Mouse (Mus musculus): ENCODE measurements around the gene Borcs5.

The Borcs5 gene

DNA sequence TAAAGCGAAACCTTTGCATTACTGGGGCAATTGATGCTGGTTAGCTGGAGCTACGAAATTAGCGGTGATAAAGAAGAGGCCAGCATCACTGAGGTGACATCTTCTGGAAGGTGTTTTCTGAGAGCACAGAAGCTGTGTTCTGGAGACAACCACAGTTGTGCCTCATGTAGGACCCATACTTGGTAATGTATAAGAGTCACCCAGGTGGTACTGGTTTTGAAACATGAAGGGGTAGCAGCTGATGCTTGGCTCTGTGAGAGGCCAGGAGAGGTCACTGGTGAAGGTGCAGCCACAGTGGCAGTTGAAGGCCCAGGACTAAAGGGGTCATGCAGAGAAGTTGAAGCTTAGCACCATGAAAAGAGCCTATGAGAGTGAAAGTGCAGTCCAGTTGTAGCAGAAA, at the start of gene Borcs5:
Gene Borcs5, plus strand, starts transcription at position 301 of the 400 bp plus-strand sequence.
- no peak for DNase-seq (ENCODE audit: low spot score in 2 of 2)

DNA sequence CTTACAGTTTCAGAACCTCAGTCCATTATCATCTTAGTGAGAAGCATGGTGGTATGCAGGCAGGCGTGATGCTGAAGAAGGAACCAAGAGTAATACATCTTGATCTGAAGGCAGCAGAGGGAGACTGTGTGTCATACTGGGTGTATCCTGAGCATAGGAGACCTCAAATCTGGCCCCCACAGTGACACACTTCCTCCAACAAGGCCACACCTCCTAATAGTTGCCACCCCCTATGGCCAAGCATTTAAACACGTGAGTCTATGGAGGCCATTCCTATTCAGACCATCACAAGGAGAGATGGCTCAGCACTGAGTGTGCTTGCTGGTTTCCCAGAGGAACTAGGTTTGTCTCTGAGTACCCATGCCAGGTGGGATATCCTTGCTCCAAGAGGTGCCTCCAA, 47.7 kb upstream of the Borcs5 start:
- DNase-seq (ENCODE audit: low spot score in 2 of 2): no peak

DNA sequence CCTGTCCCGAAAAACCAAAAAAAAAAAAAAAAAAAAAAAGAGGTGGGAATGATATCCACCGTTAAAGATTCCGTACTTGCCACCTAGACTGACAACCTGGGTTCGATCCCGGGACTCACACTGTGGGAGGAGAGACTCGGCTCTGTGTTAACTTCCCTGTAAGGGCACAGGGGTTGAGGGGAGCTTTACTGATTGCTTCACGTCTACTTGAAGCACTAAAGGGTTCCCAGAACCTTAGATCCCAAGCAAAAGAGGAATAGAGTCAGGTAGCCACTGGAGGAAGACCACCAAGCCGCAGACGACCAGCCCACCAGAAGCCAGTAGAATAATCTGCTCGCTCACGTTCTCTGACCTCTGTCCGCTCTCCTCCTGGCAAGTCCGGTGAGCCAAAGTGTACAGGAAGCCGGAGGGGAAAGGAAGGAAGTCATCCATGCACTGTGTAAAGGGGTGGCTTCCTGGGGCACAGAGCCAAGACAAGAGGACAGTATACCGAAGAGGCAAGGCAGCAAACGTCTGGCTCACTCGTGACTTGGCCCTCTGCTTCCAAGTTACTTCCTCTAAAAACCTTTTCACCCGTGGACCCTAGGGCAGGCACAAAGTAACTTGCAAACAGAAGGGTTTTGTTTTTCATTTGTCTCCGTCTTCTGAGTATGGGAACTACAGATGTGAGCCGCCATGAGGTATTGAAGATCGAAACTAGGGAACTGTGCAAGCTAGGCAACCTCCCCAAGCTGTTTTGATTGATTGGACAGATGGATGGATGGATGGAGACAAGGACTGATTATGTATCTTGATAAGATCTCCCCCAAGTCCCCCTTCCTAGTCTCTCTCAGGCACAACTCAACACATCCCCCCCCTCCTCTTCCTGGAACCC, 44.5 kb upstream of the Borcs5 start:
- DNase-seq (ENCODE audit: low spot score in 2 of 2): no peak

DNA sequence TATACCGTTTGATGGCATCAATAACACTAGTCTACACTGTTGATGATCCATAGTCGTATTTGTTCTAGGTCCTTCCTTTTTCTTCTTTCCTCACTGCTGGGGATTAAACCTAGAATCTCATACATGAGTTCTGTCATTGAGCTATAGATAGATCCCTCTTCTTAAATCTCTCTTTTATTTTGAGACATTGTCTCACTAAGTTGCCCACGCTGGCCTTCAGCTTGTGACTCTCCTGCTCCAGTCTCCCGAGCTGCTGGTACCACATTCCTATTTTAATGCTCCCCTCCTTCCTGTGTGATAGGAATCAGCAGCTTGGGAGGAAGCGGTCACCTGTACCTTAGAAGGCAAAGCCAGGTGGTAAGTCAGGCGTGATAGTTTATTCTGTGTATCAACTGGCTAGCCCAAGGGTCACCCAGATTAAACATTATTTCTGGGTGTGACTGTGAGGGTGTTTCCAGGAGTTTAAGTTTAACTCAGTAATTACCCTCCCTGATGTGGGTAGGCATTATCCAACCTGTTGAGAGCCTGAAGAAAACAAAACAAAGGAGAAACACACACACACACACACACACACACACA, 41.6 kb upstream of the Borcs5 start:
- DNase-seq (ENCODE audit: low spot score in 2 of 2): no peak

DNA sequence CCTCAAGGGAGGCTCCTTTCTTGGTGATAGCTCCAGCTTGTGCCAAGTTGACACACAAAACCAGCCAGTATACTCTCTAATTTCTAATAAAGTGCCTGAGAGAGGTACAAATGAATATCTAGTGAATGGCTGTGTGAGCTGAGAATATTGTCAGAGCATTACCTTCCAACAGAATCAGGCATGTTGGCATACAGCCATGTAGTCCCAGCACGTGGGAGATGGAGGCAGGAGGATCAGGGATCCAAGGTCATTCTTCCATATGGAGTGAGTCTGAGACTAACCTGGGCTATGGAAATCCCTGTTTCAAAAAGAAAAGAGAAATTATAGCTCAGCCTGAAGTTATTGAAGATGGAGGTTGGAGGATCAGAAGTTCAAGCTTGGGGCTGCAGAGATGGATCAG, 40.1 kb upstream of the Borcs5 start:
- no peak for DNase-seq (ENCODE audit: low spot score in 2 of 2)

DNA sequence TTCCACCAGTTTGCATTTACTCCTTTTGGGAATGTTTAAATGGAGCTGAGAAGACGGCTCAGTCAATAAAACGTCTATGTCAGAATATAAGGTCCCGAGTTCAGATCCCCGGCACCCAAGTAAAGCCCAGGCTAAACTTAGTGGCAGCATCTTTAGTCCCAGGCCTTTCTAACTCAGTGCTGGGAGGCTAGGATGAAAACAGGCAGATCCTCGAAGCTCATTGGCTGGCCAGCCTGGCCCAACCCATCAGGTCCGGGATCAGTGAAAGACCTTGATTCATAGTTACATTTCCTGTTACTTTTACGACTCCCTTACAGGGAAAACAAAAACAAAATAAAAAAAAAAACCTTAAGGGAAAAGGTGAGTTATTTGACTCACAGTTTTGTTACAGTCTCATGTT, 38.2 kb upstream of the Borcs5 start:
- DNase-seq (ENCODE audit: low spot score in 2 of 2): no peak

DNA sequence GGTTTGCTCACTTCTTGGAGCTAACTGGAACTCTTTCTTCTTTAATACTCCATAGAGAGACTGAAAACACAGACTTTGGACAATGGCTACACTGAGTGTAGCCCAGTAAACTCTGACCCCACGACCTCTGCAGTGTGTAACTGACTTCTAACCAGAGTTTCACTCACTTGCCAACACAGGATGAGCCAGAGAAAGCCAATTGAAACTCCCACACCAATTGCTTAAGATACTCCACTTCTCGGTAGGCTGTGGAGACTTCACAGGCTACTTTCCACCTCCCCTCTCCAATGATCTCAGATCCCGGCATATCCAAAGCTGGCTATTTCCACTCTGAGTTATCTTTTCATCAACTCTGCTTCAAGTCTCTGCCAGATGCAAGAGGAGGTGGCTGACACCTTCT, 37.5 kb upstream of the Borcs5 start:
- DNase-seq (ENCODE audit: low spot score in 2 of 2): no peak

DNA sequence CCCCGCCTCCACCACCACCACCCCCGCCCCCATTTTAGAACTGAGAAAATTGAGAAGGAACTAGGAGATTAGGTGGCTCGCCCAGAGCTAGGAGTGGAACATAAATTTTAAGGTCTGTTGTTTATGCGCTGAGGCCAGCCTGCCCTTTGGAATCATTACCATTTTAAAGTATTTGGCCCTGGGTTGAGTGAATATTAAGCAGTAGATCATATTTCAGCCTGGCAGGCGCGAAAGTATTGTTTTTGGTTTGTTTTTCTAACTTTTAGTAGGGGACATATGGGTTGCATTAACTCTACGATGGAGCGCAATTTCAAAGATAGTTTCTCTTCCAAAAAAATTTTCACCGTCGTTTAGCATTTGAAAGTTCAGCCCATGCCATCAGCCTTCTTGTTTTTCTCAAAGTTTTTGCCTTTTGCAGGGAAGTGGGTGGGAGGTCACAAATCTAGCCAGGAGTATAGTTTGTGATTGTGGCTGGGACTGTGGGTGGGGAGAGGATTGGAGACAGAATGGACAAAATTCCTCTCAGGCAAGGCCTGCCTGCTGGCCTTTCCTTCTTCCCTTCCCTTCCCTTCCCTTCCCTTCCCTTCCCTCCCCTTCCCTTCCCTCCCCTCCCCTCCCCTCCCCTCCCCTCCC, 36.8 kb upstream of the Borcs5 start:
- no peak for DNase-seq (ENCODE audit: low spot score in 2 of 2)

DNA sequence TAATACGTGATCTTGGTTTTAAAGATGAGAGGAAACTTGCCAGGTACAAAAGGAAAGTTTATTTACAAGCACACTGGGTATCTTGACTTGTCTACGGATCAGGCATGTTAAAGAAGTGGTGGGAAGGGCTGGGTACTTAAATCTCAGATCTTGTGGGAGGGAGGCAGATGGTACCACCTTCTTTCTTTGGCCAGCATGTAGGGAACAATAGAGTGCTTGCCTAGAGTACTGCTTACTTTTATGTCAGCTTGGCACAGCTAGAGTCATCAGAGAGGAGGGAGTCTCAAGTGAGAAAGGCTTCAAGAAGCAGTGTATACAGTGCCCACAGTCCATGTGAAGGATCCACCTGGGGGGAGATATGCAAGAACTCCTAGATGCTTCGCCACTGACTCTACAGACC, 34.1 kb upstream of the Borcs5 start:
- DNase-seq (ENCODE audit: low spot score in 2 of 2): no peak

DNA sequence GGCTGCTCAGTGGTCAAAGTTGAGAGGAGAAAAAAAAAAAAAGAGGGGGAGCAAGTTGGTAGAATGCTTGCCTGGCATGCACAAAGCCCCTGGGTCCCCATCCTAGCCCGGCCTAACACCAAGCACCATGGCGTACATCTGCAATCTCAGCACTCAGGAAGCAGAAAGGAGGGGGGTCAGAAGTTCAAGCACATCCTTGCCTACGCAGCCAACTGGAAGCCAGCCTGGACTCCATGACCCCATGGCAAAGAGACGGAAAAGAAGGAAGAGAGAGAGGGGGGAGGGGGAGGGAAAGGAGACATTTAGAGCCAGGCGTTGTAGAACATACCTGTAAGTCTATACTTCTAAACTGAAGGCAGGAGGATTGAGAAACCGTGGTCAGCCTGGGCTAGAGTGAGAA, 32.8 kb upstream of the Borcs5 start:
- DNase-seq (ENCODE audit: low spot score in 2 of 2): no peak

DNA sequence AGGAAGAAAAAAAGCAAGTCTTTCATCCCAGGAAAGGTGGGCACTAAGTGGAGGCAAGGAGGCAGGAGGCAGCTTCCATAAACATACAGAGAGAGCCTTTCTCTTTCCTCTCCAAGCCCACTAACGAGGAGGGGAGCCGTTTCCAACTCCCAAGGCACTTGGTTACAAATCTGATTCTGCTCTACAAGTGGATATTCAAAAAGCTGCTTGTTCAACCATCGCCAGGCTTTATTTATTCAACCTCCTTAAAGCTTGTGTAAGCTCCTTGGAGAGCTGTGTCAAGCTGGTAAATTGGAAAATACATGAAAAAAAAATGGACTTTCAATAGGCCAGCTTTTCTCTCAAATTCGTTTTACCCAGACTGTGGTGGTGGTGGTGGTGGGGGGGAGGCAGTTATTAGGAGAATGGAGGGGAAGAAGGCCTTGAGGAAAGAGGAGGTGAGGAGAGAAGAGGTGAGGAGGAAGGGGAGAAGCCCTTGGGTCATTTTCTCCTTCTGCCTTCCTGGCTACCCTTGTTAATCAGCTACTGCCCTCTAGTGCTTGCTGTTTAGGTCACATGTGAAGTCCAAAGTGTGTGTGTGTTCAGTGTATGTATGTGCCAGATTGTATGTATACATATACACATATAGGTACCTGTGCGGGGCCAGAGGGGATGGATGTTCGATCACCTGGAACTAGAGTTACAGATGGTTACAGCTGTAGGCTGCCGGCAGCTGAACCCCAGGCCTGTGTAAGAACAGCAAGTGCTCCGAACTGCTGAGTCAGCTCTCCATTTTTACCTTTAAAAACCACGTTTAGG, 32.2 kb upstream of the Borcs5 start:
- peak in 1 of 2 experiments; percentile 5 for DNase-seq (ENCODE audit: low spot score in 2 of 2)

DNA sequence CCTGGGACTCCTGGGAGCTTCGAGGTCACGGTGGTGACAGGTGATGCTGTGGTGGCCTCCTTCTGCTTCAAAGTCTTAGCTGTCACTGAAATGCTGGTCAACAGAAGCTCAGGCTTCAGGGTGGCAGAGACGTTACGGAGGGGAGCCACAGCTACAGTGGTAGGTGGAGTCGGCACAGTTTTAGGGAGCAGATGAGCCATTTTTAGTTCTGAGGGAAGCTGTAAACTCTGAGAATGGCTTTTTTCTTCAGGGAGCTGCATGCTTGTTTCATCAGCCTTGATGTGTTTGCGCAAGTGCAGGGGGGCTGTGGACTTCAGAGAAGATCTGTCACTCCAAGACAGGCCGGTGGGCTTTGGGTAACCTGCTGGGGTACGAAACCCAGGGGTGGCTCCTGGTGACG, 28.9 kb upstream of the Borcs5 start:
- DNase-seq (ENCODE audit: low spot score in 2 of 2): no peak

DNA sequence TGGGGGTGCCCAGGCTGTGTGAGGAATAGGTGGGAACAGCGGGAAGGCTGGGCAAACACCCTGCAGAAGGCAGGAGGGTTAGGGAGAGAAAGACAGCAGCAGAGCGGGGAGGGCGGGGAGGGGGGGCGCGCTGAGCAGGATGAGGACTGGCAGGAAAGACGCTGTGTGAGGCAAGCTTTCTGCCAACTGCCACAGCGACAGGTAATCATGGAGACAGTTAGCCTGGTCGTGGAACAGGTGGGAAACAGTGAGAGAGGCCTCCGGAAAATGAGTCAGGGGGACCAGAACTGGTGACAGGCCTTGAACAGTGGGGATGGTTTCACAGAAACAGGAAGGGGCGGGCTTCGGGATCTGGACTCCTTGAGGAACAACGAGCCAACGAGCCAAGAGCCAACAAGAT, 27.4 kb upstream of the Borcs5 start:
- no peak for DNase-seq (ENCODE audit: low spot score in 2 of 2)

DNA sequence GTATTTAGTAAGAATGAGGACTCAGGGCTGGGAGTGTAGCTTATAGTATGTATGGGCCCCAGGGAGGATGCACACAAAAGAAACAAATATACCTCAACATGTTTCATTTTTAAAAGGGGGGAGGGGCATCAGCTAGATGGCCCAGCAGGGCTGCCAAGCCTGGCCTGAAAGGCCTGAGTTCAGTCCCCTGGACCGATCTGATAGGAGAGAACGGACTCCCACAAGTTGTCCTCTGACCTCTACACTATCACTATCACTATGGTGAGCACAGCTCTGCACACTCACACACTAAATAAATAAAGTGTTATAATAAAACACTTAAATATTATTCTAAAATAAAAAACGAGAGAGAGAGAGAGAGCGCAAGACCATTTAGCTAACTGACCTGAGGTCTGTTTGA, 25.0 kb upstream of the Borcs5 start:
- no peak for DNase-seq (ENCODE audit: low spot score in 2 of 2)

DNA sequence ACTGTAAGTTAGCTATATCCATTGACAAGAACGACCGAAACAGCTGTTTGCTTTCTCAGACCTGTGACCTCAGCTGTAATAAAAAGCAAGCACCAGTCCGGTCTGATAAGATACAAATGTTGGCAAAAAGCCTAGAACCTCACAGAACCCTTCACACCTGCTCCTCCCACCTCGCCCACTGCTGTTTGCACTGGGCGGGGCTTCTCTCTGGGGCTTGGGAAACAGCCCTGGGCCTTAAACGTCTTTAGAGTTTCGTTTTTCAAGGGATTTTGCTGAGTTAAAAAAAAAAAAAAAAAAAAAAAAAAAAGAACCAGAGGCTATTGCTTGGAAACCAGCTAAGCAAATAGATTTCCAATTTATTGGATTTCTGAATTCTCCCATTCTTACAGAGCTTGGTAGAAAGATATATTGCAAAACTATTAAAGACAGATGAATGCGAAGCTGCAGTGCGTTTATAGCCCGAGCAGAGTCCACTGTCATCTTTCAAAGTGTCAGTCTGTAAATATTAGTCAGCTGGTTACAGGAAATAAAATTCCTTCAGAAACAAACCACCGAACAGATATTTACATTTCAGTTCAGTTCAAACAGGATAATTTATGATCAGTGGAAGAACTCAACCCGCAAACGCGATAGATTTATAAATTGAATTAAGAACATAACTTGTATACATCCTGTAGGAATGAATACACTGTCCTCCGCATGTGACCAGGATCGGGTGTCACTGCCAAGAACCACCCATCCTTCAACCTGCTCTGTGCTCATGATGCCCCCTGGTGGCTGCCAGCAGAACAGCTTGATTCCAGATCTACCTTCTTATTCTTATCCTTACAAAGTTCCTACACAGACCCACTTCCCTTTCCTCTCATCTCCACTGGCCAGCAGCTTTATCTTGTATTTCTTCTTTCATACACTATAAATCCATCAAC, 24.3 kb upstream of the Borcs5 start:
- peak; percentile 60 to 74 for DNase-seq (ENCODE audit: low spot score in 2 of 2)

DNA sequence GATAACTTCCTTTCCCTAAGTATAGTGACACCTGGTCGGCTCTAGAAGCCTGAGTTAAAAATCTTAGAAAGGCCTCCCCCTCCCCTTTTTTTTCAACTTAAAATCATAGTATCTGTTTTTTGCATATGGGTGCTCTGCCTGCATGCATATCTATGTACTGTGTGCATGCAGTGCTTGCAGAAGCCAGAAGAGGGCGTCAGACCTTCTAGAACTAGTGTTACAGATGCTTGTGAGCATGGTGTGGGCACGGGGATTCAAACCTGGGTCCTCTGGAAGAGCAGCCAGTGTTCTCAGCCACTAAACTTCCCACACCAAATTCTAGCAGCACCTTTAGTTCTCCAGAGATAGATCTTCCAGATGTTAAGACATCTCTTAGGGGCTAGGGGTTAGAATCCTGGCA, 21.7 kb upstream of the Borcs5 start:
- no peak for DNase-seq (ENCODE audit: low spot score in 2 of 2)

DNA sequence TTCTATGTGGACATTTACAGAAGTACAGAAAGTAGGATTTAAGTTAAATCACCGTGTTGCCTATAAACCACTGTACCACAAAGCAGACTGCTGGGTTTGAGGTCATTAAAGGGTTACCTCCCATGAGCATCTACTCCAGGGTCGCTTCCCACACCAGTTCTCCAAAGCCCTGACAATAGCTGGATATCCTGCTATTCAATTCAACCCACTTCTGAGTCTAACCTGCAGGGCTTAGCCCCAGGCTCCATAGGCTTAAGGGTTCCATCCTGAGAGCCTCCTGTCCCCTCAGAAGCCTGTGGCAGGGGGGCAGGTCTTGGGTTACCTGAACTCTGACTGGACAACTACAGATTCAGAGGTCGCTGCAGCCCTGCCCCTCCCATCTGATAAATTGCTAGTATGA, 19.2 kb upstream of the Borcs5 start:
- no peak for DNase-seq (ENCODE audit: low spot score in 2 of 2)

DNA sequence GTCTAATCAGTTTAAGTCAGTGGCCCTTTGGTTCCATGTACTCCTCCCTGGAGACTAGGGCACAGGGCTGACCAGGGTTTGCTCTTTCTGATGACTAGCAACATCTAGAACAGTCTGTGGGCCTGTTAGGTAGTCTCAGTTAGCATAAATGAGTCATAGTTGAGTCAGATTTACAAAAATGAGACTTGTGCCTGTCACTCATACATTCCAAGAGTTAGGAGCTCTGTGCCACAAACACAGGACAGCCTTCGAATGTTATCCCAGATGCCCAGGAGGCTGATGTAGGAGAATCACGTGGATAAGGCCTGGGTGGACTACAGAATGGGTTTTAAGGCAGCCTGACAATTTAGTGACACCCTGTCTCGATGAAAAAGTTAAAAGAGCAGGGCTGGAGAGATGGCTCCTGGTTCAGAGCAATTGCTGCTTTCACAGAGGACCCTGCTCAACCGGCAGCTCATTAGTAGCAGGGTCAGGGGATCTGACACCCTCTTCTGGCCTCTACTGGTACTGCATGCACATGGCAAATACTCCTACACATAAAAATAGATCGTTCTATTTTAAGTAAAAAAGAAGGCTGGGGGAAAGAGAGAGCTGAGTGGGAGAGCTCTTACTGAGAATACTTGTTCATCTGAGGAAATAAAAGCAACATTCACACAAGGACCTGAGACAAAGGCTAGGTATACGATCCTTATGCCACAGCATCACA, 18.3 kb upstream of the Borcs5 start:
- DNase-seq (ENCODE audit: low spot score in 2 of 2): no peak

DNA sequence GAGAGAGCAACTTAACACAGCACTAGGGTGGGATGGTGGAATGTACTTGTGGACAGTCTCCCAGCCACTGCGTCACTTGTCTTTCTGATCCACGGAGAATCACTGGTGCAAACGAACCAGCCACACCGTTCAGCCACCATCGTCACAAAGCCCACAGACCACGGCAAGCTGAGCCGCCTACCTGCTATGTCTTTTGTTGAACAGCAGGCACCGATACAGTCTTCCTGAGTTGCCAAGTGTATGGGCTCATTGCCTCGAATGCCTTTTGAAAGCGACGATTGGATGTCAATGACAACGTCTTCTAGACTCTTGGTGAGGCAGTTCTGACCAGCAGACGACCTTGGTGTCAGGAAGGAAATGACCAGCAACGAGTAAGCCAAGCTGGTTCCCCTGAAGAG, 17.8 kb upstream of the Borcs5 start:
- no peak for DNase-seq (ENCODE audit: low spot score in 2 of 2)

DNA sequence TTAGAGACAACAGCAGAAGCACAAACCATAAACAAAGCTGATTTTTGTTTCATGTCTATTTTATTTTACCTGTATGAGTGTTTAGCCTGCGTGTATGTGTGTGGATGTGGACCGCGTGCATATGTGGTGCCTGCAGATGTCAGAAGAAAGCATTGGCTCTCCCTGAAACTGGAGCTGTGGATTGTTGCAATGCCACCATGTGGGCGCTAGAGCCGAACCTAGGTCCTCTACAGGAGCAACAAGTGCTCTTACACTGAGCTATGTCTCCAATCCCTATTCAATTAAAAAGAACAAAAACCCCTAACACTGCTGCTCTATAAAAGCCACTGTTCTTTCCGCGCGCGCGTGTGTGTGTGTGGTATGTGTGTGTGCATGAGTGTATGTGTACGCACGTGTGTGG, 13.9 kb upstream of the Borcs5 start:
- no peak for DNase-seq (ENCODE audit: low spot score in 2 of 2)

DNA sequence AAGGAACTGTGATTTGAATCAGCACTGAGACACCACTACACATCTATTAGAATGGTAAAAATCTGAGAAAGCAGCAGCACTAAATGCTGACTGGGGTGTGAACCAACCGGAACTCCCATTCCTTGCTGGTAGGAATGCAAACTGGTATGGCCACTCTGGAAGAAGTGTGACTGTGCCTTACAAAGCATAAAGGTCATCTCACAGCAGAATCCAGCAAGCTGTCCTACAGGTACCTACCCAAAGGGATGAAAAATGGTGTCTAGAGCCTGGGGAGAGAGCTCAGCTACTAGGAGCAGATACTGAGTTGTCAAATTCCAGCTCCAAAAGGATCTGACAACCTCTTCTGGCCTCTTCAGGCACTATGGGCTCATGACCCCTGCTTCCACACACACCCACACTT, 12.7 kb upstream of the Borcs5 start:
- no peak for DNase-seq (ENCODE audit: low spot score in 2 of 2)
